Mouse (Mus musculus) midbrain, embryonic 16.5 days (tissue): Measurements from ENCODE around the gene Zfyve9. TPM values are rescaled to one million over a fixed set of nuclear protein-coding genes. Genes with fewer than 3 reads are reported as not detected.
"Not testable (repeated sequence)": the region's sequence is repeated elsewhere in the genome, so short reads cannot be mapped to it uniquely, and the experiment has no call there.

Source experiments
- ATAC-seq: fragments of 200-750 bp; cut with Nextera tagmentation; 2 replicates; pipeline ENCODE4 v1.8.0; 2017; ENCODE audit warnings: moderate TSS enrichment
- H3K27ac ChIP-seq: fragments of 300-500 bp; sonication (generic); 2 replicates; pipeline ENCODE4 v1.5.1; 2014; ENCODE audit warnings: mild to moderate bottlenecking, low read length, mixed read lengths
- H3K27me3 ChIP-seq: fragments of 300-500 bp; sonication (generic); 2 replicates; pipeline ENCODE4 v1.6.1; 2014; ENCODE audit warnings: low read depth, low read length, mixed read lengths; ENCODE audit not compliant: control insufficient read depth, insufficient read depth
- H3K36me3 ChIP-seq: fragments of 300-500 bp; sonication (generic); 2 replicates; pipeline ENCODE4 v1.6.1; 2014; ENCODE audit warnings: mild to moderate bottlenecking, low read length, moderate library complexity, mixed read lengths; ENCODE audit not compliant: control insufficient read depth, insufficient read depth
- H3K4me1 ChIP-seq: fragments of 300-500 bp; sonication (generic); 2 replicates; pipeline ENCODE4 v1.6.1; 2014; ENCODE audit warnings: mild to moderate bottlenecking, low read length, mixed read lengths; ENCODE audit not compliant: control insufficient read depth, insufficient read depth
- H3K4me2 ChIP-seq: fragments of 300-500 bp; sonication (generic); 2 replicates; pipeline ENCODE4 v1.6.1; 2014; ENCODE audit warnings: mild to moderate bottlenecking, low read length, mixed read lengths
- H3K4me3 ChIP-seq: fragments of 300-500 bp; sonication (generic); 2 replicates; pipeline ENCODE4 v1.5.1; 2014; ENCODE audit warnings: low read depth, mild to moderate bottlenecking, low read length, moderate library complexity, mixed read lengths
- H3K9ac ChIP-seq: fragments of 300-500 bp; sonication (generic); 2 replicates; pipeline ENCODE4 v1.6.1; 2014; ENCODE audit warnings: low read depth, low read length, mixed read lengths
- H3K9me3 ChIP-seq: fragments of 300-500 bp; sonication (generic); replicated peaks from 2 replicates; pipeline ENCODE4 v1.6.1; 2014; ENCODE audit warnings: mild to moderate bottlenecking, low read length, mixed read lengths; ENCODE audit not compliant: control insufficient read depth, poor library complexity, severe bottlenecking
- WGBS: fragments of 180-500 bp; shearing (Covaris S2); extraction: QIAGEN DNeasy Blood & Tissue Kit; methylation state at CpG from one replicate; pipeline ENCODE4 v1.1.7; 2014; 5-methylcytosine and 5-hydroxymethylcytosine counted together
- polyA plus RNA-seq: library from polyadenylated mRNA; unstranded; fragments of >200 nt; fragmentation: Nextera tagmentation; extraction: Ambion mirVana; gene quantifications from 2 replicates; pipeline ENCODE4 v1.2.1, GENCODE M21; 2015

Zfyve9 gene
- polyA plus RNA-seq, 1 experiment from 2014 or later = 6.3 TPM

DNA sequence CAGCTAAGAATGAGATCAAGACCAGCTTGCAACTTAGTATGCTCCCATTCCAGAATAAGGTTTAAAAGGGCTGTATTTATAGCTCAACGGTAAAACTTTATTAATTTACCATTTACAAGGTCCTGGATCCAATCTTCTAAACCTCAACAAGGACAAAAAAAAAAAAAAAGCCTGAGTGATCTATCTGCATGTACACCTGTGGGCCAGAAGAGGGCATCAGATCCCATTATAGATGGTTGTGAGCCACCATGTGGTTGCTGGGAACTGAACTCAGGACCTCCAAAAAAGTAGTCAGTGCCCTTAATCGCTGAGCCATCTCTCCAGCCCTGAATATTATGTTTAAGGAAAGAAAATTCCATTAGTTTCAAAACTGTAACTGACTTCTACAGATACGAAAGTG lies 90.1 kb downstream of the Zfyve9 start:
- no peak overlapping the region for H3K4me2 ChIP-seq
- WGBS = 97% methylated on average over 3 of the region's 3 CpGs
- no peak for ATAC-seq
- H3K36me3 ChIP-seq = peaks cover 11% of the 10 kb centered on the region
- no peaks in the 10 kb centered on the region for H3K9me3 ChIP-seq
- no peaks in the 10 kb centered on the region for H3K27me3 ChIP-seq
- no peak overlapping the region for H3K9ac ChIP-seq
- no peak overlapping the region for H3K4me3 ChIP-seq
- H3K27ac ChIP-seq = no peak overlapping the region
- no peaks in the 10 kb centered on the region for H3K4me1 ChIP-seq

- not testable (repeated sequence) for H3K27me3 ChIP-seq, H3K27ac ChIP-seq, H3K4me3 ChIP-seq, H3K4me2 ChIP-seq, H3K9me3 ChIP-seq, ATAC-seq, H3K4me1 ChIP-seq, H3K9ac ChIP-seq
- 92% methylated on average over 6 of the region's 7 CpGs for WGBS
- H3K36me3 ChIP-seq = peaks cover 11% of the 10 kb centered on the region
These were observed 93.5 kb downstream of the Zfyve9 start for GRCm38 (mm10) chr4:108687098-108687497.

DNA sequence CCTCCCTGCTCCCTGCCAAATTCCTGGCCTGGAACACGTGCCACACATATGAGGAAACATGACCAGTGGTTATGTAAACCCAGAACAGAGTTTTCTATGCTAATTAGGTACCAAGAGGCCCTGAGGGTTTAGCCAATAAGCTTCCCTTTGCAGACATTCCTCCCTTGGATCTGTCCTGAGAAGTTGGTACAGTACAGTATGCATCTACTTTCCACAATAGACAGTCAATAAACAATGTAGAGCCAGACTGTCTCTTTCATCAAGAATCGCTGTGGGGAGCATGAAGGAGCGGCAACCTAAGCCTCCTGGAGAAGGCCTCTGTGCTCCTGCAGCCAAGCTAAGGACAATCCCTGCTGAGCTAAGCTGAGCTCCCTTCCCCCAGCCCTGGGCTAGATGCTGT lies 94.4 kb downstream of the Zfyve9 start:
- ATAC-seq = no peak
- no peak overlapping the region for H3K27ac ChIP-seq
- no peaks in the 10 kb centered on the region for H3K27me3 ChIP-seq
- H3K4me2 ChIP-seq = no peak overlapping the region
- no peak overlapping the region for H3K4me3 ChIP-seq
- WGBS = 48% methylated on average over 3 of the region's 3 CpGs
- no peak overlapping the region for H3K9ac ChIP-seq
- H3K9me3 ChIP-seq = no peaks in the 10 kb centered on the region
- H3K36me3 ChIP-seq = peaks cover 11% of the 10 kb centered on the region
- H3K4me1 ChIP-seq = no peaks in the 10 kb centered on the region

- H3K4me3 ChIP-seq = no peak overlapping the region
- no peak overlapping the region for H3K4me2 ChIP-seq
- no peaks in the 10 kb centered on the region for H3K27me3 ChIP-seq
- no peak for ATAC-seq
- no peak overlapping the region for H3K27ac ChIP-seq
- WGBS = 80% methylated on average over 2 of the region's 2 CpGs
- no peaks in the 10 kb centered on the region for H3K9me3 ChIP-seq
- H3K36me3 ChIP-seq = peaks cover 12% of the 10 kb centered on the region; the same call in 1 of the 2 replicates
- H3K9ac ChIP-seq = no peak overlapping the region
- no peaks in the 10 kb centered on the region for H3K4me1 ChIP-seq
These were observed 116.2 kb downstream of the Zfyve9 start for GRCm38 (mm10) chr4:108664407-108664806.

DNA sequence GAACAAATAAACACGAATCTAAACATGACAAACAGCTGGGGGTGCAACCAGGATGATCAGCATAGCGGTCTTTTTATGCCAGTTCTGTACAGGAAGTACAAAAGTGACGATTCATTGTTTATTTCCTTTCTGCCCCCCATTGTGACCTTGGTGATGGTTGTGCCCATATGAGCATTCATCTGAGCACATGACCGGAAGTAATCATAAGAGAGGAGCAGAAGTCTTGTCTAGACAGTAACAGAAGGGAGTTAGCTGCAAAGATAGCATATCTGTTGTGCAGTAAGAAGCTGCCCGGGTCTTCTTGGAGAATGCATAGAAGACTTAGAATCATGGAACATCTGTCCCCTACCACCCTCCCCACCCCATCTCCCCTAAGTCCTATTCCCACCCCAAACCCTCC lies 141.8 kb downstream of the Zfyve9 start:
- WGBS = 82% methylated on average over 5 of the region's 5 CpGs
- Histone ChIP-seq H3K4me2 (no peak overlapping the region), H3K36me3 (peaks cover 20% of the 10 kb centered on the region), H3K4me1 (no peaks in the 10 kb centered on the region), H3K27ac (no peak overlapping the region), H3K27me3 (no peaks in the 10 kb centered on the region), H3K9ac (no peak overlapping the region), H3K9me3 (no peaks in the 10 kb centered on the region), H3K4me3 (no peak overlapping the region)
- ATAC-seq = no peak

DNA sequence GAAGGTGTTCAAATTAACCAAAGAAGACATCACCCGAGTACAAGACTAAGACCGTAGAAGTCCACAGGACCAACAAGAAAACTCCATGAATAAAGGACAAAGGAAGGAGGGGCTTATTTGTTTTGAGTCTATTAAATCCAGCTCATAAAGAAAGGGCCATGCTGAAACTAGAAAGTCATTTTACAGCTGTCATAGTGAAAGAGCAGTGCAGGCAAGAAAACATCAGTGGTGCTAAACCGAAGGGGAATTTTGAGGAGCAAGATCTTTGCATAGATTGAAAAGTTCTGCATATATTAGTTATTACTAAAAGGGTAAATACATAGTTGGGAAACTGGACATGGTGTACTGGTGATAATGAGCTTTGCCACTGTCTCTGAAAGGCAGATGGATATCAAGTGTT lies 142.9 kb downstream of the Zfyve9 start:
- Histone ChIP-seq H3K36me3 (peaks cover 20% of the 10 kb centered on the region), H3K27ac (no peak overlapping the region), H3K27me3 (no peaks in the 10 kb centered on the region), H3K4me3 (no peak overlapping the region), H3K9me3 (no peaks in the 10 kb centered on the region), H3K9ac (no peak overlapping the region), H3K4me2 (no peak overlapping the region), H3K4me1 (no peaks in the 10 kb centered on the region)
- 84% methylated on average over 3 of the region's 3 CpGs for WGBS
- no peak for ATAC-seq

GRCm38 (mm10) chr4:108635101-108635500 lies 145.5 kb downstream of the Zfyve9 start:
- Histone ChIP-seq H3K4me2 (no peak overlapping the region), H3K36me3 (peaks cover 16% of the 10 kb centered on the region)

GRCm38 (mm10) chr4:108634696-108635095 lies 145.9 kb downstream of the Zfyve9 start:
- Histone ChIP-seq H3K9me3 (no peaks in the 10 kb centered on the region), H3K27me3 (no peaks in the 10 kb centered on the region), H3K9ac (no peak overlapping the region), H3K36me3 (peaks cover 18% of the 10 kb centered on the region), H3K4me1 (no peaks in the 10 kb centered on the region), H3K4me3 (no peak overlapping the region), H3K4me2 (no peak overlapping the region), H3K27ac (no peak overlapping the region)
- ATAC-seq = no peak
- 58% methylated on average over 4 of the region's 4 CpGs for WGBS

More at GRCm38 (mm10) chr4:108635101-108635500, 145.5 kb downstream of the Zfyve9 start:
- Histone ChIP-seq H3K27me3 (no peaks in the 10 kb centered on the region), H3K4me1 (no peaks in the 10 kb centered on the region), H3K9me3 (no peaks in the 10 kb centered on the region), H3K27ac (no peak overlapping the region), H3K4me3 (no peak overlapping the region), H3K9ac (no peak overlapping the region)
- no peak for ATAC-seq

DNA sequence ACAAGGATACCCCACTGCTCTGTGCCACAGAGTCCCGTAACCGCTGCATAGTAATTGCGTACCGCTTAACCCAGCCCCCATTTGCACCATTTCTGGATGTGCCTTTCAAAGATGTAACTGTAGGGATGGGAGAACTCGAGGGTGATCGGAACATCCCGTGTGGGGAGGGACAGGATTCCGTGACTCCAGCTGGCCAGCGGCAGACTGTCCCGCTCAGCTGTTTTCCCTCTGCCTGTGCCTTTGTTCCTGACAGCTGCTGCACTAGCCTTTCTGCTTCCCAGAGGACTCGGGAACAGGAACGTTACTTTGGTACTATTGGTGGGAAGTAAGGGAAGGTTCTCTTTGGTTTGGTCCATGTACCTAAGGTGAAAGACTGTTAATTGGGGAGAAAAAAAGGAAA lies 146.9 kb downstream of the Zfyve9 start:
- Histone ChIP-seq H3K9ac (no peak overlapping the region), H3K4me3 (no peak overlapping the region), H3K4me2 (no peak overlapping the region), H3K4me1 (no peaks in the 10 kb centered on the region), H3K27me3 (no peaks in the 10 kb centered on the region), H3K36me3 (peaks cover 26% of the 10 kb centered on the region), H3K9me3 (no peaks in the 10 kb centered on the region), H3K27ac (no peak overlapping the region)
- no peak for ATAC-seq
- 73% methylated on average over 12 of the region's 12 CpGs for WGBS

GRCm38 (mm10) chr4:108631616-108632015 lies 149.0 kb downstream of the Zfyve9 start:
- Histone ChIP-seq H3K27me3 (no peaks in the 10 kb centered on the region), H3K36me3 (peaks cover 25% of the 10 kb centered on the region), H3K27ac (no peak overlapping the region), H3K4me2 (no peak overlapping the region), H3K9ac (no peak overlapping the region), H3K9me3 (no peaks in the 10 kb centered on the region), H3K4me1 (no peaks in the 10 kb centered on the region), H3K4me3 (no peak overlapping the region)
- WGBS = 95% methylated on average over 4 of the region's 4 CpGs
- ATAC-seq = no peak
